Mouse (Mus musculus) G1E-ER4 (cell line): ENCODE data around the gene Ints5. TPM values are rescaled to one million over a fixed set of nuclear protein-coding genes. Genes with fewer than 3 reads are reported as not detected.

Experiments
- GATA1 ChIP-seq: IDR thresholded peaks from one replicate; pipeline ENCODE4 v1.8.0; 2012; ENCODE audit warnings: low read length, inconsistent platforms
- polyA plus RNA-seq: library from polyadenylated mRNA; stranded (reverse); fragments of >175 nt; gene quantifications from 2 replicates; pipeline ENCODE4 v1.2.3, GENCODE M21; 2012

Gene Ints5
- polyA plus RNA-seq: 50.3 and 53.9 TPM in 2 replicates

GRCm38 (mm10) chr19:8892829-8893766 lies at the start of gene Ints5:
Ints5 (plus strand) TSS chr19:8893005.
- no peak for TF ChIP-seq GATA1

GRCm38 (mm10) chr19:8844371-8845129 lies 48.3 kb upstream of the Ints5 start:
- TF ChIP-seq GATA1: no peak

- TF ChIP-seq GATA1: no peak
These were observed 44.4 kb upstream of the Ints5 start for GRCm38 (mm10) chr19:8848356-8848755.

GRCm38 (mm10) chr19:8850402-8850901 lies 42.4 kb upstream of the Ints5 start, which contains the start of gene Lrrn4cl:
Lrrn4cl (plus strand) TSS chr19:8850768.
- TF ChIP-seq GATA1: no peak

- no peak for TF ChIP-seq GATA1
These were observed 41.2 kb upstream of the Ints5 start for GRCm38 (mm10) chr19:8851639-8852038.

- TF ChIP-seq GATA1: no peak
These were observed 40.4 kb upstream of the Ints5 start for GRCm38 (mm10) chr19:8852236-8852928.

- no peak for TF ChIP-seq GATA1
These were observed 39.7 kb upstream of the Ints5 start for GRCm38 (mm10) chr19:8853117-8853516.

GRCm38 (mm10) chr19:8857689-8858088 lies 35.1 kb upstream of the Ints5 start:
- no peak for TF ChIP-seq GATA1

GRCm38 (mm10) chr19:8859018-8859417 lies 33.8 kb upstream of the Ints5 start:
- TF ChIP-seq GATA1: no peak

- TF ChIP-seq GATA1: no peak
These were observed 28.5 kb upstream of the Ints5 start for GRCm38 (mm10) chr19:8864265-8864664.

- no peak for TF ChIP-seq GATA1
These were observed 22.0 kb upstream of the Ints5 start for GRCm38 (mm10) chr19:8870838-8871237.

GRCm38 (mm10) chr19:8871267-8872186 lies 21.3 kb upstream of the Ints5 start, which contains the start of gene Ubxn1:
Ubxn1 (plus strand) TSS chr19:8871496.
- no peak for TF ChIP-seq GATA1

GRCm38 (mm10) chr19:8872266-8872840 lies 20.5 kb upstream of the Ints5 start:
- TF ChIP-seq GATA1: no peak

- no peak for TF ChIP-seq GATA1
These were observed 17.8 kb upstream of the Ints5 start for GRCm38 (mm10) chr19:8875031-8875430.
